Mouse (Mus musculus): ENCODE data around the gene Fyb. TPM values are rescaled to one million over a fixed set of nuclear protein-coding genes. Genes with fewer than 3 reads are reported as not detected.
"Not testable (repeated sequence)": the region's sequence is repeated elsewhere in the genome, so short reads cannot be mapped to it uniquely, and the experiment has no call there.

The Fyb gene
- total RNA-seq, 2 experiments from 2014 or later: 2.0 to 3.4 TPM

GRCm38 (mm10) chr15:6557552-6557951, 34.9 kb downstream of the Fyb start:
- DNase-seq: no peak
- intact Hi-C loops (cut with DNase I; ENCODE audit: low total_unique reads): no loop called here

- intact Hi-C loops (cut with DNase I; ENCODE audit: low total_unique reads): no loop called here
- DNase-seq: no peak
Measured at GRCm38 (mm10) chr15:6559188-6559587, 36.5 kb downstream of the Fyb start.

DNA sequence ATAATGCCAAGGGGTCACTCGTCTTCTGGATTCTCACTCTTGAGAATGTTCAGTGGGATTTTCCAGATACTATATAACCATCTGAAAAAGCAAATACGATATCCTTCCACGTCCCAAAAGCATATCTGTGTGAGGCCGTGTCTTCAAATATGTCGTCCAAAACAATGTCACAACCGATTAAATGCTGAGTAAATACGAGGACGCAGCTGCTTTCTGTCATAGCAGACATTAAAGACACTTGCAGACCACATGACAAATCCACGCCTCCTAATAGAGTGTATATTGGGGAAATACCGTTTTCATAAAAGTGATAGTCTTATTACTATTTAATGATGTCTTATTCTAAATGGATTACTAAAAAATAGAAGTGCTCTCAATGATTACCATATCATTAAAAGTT, 38.0 kb downstream of the Fyb start:
- no peak for DNase-seq
- intact Hi-C loops (cut with DNase I; ENCODE audit: low total_unique reads): loop anchor here (10.0 kb wide), 1 partner anchor 326 kb away; no protein-coding TSS in a partner anchor

- no peak for DNase-seq
- intact Hi-C loops (cut with DNase I; ENCODE audit: low total_unique reads): loop anchor here (10.0 kb wide), 1 partner anchor 327 kb away; no protein-coding TSS in a partner anchor
Measured at GRCm38 (mm10) chr15:6562161-6562560, 39.5 kb downstream of the Fyb start.

DNA sequence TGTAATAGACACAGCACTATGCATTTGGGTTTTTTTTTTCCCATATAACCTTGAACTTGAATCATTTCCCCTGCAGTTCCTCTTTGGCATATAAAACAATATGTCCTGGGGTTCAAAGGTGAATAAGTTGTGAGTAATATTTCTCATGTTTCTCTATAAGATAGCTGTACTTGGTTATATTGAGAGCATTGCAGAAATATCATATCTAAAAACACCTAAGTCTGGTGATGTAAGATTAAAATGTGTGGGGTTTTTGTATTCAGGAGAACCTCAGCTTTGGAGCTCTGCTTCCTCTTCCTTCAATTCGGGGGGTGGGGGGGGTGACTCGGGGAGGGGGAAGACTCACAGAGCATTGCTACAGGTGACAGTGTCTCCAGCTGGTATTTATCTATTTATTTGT, 40.0 kb downstream of the Fyb start:
- DNase-seq: no peak
- intact Hi-C loops (cut with DNase I; ENCODE audit: low total_unique reads): loop anchor here (10.0 kb wide), 1 partner anchor 328 kb away; no protein-coding TSS in a partner anchor

- peak; percentile 39 for DNase-seq
- intact Hi-C loops (cut with DNase I; ENCODE audit: low total_unique reads): loop anchor here (10.0 kb wide), 1 partner anchor 330 kb away; no protein-coding TSS in a partner anchor
Measured at GRCm38 (mm10) chr15:6564977-6565421, 42.3 kb downstream of the Fyb start.

DNA sequence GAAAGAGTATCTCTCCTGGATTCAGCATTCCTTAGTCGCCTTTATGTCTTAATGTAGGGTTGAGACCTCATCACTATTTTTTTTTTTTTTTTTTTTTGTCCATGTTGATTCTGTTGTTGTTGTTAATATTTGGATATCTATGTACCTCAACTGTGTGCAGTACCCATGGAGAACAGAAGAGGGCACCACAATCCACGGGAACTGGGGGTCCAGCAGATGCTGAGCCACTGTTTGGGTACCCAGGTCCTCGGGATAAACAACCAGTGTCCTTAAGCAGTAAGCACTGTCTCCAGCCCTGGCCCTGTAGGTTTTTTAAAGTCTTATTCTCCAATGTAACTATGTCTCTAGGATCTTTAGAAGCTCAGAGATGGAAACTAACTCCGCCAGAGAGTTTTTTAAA, 43.2 kb downstream of the Fyb start:
- no peak for DNase-seq
- intact Hi-C loops (cut with DNase I; ENCODE audit: low total_unique reads): loop anchor here (10.0 kb wide), 1 partner anchor 331 kb away; no protein-coding TSS in a partner anchor

DNA sequence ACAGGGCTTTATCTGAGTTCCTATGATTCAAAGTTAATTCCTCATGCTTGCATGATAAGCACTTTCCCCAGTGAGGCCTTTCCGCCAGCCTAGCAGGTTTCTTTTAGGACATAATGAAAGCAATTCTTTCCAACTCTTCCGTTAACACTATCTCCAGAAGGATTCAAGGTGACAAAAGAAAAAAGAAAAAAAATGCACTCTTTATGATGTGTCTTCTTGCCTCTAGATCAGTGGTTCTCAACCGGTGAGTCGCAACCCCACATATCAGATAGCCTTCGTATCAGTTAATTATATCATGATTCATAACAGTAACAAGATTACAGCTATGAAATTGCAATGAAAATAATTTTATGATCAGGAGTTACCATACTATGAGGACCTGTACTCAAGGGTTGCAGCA, 45.3 kb downstream of the Fyb start:
- intact Hi-C loops (cut with DNase I; ENCODE audit: low total_unique reads): loop anchor here (10.0 kb wide), 1 partner anchor 333 kb away; no protein-coding TSS in a partner anchor

GRCm38 (mm10) chr15:6568605-6569004, 46.0 kb downstream of the Fyb start:
- no peak for DNase-seq
- intact Hi-C loops (cut with DNase I; ENCODE audit: low total_unique reads): loop anchor here (10.0 kb wide), 1 partner anchor 334 kb away; no protein-coding TSS in a partner anchor

More for the DNA sequence above, 45.3 kb downstream of the Fyb start:
- no peak for DNase-seq

GRCm38 (mm10) chr15:6569074-6569473, 46.4 kb downstream of the Fyb start:
- intact Hi-C loops (cut with DNase I; ENCODE audit: low total_unique reads): loop anchor here (10.0 kb wide), 1 partner anchor 334 kb away; no protein-coding TSS in a partner anchor
- no peak for DNase-seq

DNA sequence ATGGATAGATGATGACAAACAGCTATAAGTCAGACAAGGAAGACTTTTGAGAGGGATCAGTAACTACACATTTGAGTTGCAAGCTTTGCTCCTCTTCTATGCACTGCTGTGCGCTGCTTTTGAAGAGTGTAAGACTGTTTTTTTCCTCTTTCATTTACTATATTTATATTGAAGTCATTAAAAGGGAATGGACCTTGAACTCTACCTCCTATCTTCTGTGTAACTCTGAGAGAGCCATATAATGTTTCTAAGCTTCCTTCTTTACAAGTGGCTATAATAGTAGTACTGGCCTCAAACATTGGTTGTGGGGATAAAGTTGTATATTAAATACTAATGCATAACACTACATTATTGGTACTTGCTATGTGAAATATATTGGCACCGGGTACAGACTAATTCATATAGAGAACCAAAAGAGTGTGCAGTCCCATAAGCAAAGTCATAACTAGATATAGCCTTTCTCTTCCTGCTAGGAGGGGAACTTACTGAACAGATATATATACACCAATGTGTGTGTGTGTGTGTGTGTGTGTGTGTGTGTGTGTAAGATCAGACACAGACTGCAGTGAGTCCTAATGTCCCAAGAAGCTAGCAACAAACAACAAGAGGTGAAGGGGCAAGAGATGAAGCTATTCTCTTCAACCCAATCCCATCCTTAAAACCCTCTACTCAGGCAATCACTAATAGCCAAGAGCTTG, 47.7 kb downstream of the Fyb start:
- intact Hi-C loops (cut with DNase I; ENCODE audit: low total_unique reads): no loop called here

DNA sequence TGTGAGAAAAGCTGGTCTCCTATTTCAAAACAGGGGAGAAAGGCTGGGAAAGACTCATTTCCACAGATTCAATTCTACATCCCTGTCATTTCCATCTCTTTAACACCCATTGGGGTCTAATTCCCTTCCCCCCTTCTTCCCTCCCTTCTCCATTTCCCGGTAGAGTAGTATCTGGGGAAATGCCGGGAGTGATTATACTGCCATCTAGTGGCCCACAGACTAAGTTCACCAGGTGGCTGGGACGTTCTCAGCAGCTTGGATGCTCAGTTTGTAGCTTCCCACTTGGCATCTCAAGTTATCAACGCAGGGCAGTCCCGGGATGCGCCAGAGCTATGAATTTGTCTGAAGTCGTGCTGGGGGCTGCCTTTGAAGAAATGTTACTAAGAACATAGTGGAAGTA, 48.2 kb downstream of the Fyb start:
- intact Hi-C loops (cut with DNase I; ENCODE audit: low total_unique reads): no loop called here
- DNase-seq: peak; percentile 38

More for the DNA sequence above, 47.7 kb downstream of the Fyb start:
- no peak for DNase-seq

DNA sequence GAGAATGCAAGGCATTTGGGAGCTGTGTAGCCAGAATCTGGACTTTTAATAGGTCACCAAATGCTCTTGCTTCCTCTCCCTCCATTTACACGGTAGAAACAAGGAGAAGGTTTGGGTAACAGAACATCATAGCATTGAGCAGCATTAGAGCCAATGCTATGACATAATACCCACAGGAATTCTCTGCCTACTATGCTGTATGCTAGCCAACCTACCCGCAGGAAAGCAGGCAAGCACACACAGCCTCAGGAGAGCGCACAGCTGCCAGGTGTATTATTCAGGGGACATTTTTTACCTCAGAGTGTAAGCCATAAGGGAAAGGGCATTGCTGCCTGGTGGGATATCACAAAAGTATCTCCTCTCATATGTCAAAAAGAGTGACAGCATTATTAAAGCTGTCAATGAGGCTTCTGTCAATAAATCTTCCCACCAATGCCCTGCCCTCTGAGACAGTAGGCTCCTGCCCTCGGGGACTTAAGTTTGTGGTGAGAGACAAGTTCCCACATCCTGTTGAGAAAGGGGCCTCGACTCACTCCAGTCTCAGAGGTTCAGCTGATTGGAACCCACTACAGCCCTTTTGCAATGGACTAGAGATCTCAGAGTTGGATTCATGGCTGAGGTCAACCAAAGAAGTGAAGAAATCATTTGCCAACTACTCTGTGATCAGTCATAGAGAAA, 51.8 kb downstream of the Fyb start:
- no peak for DNase-seq
- intact Hi-C loops (cut with DNase I; ENCODE audit: low total_unique reads): no loop called here

GRCm38 (mm10) chr15:6577971-6578370, 55.3 kb downstream of the Fyb start:
- intact Hi-C loops (cut with DNase I; ENCODE audit: low total_unique reads): no loop called here
- no peak for DNase-seq

DNA sequence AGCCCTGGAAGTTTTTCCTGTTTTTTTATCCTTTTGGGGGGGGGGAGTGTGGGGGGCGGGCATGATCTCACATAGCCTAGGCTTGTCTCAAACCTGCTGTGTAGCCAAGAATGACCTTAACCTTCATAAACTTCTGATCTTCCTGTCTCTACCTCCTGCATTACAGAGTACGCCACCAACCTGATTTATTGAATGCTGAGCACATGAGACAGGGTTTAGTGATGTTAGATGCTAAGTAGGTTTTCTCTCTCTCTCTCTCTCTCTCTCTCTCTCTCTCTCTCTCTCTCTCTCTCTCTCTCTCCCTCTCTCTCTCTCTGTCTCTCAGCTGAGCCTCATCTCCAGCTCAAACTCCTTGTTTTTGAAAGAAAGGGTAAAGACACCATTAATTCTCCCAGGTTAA, 56.0 kb downstream of the Fyb start:
- intact Hi-C loops (cut with DNase I; ENCODE audit: low total_unique reads): no loop called here
- no peak for DNase-seq

GRCm38 (mm10) chr15:6579194-6579768, 56.6 kb downstream of the Fyb start:
- intact Hi-C loops (cut with DNase I; ENCODE audit: low total_unique reads): no loop called here
- no peak for DNase-seq

DNA sequence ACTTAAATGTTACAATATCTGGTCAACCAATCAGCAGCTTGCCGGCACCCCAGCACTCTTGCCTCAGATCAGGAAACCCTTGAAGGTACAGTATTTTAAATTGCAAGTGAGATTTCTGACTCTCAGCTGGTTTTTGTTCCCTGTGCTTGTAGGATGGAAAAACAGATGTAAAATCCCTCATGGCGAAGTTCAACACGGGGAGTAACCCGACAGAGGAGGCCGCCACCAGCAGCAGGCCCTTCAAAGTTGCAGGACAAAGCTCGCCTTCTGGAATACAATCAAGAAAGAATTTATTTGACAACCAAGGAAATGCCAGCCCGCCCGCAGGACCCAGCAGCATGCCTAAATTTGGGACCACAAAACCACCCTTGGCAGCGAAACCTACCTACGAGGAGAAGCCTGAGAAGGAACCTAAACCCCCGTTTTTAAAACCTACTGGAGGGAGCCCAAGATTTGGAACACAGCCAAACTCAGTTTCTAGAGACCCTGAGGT, 57.2 kb downstream of the Fyb start:
- intact Hi-C loops (cut with DNase I; ENCODE audit: low total_unique reads): no loop called here
- no peak for DNase-seq

DNA sequence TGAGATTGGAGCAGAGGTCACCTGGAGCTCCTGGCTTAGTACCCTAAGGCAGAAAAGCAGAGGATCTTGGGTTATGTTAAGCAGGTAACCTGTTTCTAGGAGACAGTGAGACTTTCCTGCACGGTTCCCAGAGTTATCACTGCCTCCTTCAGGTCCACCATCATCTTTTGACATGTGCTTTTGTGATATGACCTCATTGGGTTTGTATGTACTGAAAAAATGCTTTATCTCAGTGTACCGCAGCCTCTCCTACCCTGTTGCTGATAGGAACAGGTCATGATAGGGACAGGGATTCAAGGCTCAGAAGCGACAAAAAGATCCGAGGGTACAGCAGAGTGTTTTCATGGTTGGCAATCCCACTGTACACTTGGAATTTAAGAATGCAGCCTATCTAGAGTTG, 62.0 kb downstream of the Fyb start:
- intact Hi-C loops (cut with DNase I; ENCODE audit: low total_unique reads): no loop called here
- no peak for DNase-seq

GRCm38 (mm10) chr15:6586351-6586750, 63.7 kb downstream of the Fyb start:
- DNase-seq; intact Hi-C loops (cut with DNase I; ENCODE audit: low total_unique reads): not testable (repeated sequence)

GRCm38 (mm10) chr15:6587526-6587925, 64.9 kb downstream of the Fyb start:
- intact Hi-C loops (cut with DNase I; ENCODE audit: low total_unique reads): no loop called here
- no peak for DNase-seq

Data from gastrocnemius, postnatal 14 days (tissue).